Mouse (Mus musculus) midbrain, embryonic 14.5 days (tissue): ENCODE results near the gene Zfp385a. TPM values are rescaled to one million over a fixed set of nuclear protein-coding genes. Genes with fewer than 3 reads are reported as not detected.

Experiments
- ATAC-seq: fragments of 200-750 bp; cut with Nextera tagmentation; 2 replicates; pipeline ENCODE4 v1.8.0; 2017; ENCODE audit warnings: moderate number of reproducible peaks, moderate library complexity; ENCODE audit not compliant: low FRiP score, low TSS enrichment
- DNase-seq: peaks from one replicate; pipeline ENCODE4 v3.0.0-alpha.2; 2015
- H3K27ac ChIP-seq: fragments of 300-500 bp; sonication (generic); replicated peaks from 2 replicates; pipeline ENCODE4 v1.5.1; 2014; ENCODE audit warnings: mild to moderate bottlenecking, low read depth, low read length, moderate library complexity
- H3K27me3 ChIP-seq: fragments of 300-500 bp; sonication (generic); 2 replicates; pipeline ENCODE4 v1.6.1; 2014; ENCODE audit warnings: low read length, control low read depth, mixed read lengths; ENCODE audit not compliant: control insufficient read depth, insufficient read depth
- H3K36me3 ChIP-seq: fragments of 300-500 bp; sonication (generic); 2 replicates; pipeline ENCODE4 v1.6.1; 2014; ENCODE audit warnings: low read length, control low read depth; ENCODE audit not compliant: control insufficient read depth, insufficient read depth
- H3K4me1 ChIP-seq: fragments of 300-500 bp; sonication (generic); 2 replicates; pipeline ENCODE4 v1.6.1; 2014; ENCODE audit warnings: mild to moderate bottlenecking, antibody characterized with exemption, low read length, control low read depth; ENCODE audit not compliant: control insufficient read depth, insufficient read depth
- H3K4me2 ChIP-seq: fragments of 300-500 bp; sonication (generic); 2 replicates; pipeline ENCODE4 v1.6.1; 2014; ENCODE audit warnings: mild to moderate bottlenecking, low read length, moderate library complexity
- H3K4me3 ChIP-seq: fragments of 300-500 bp; sonication (generic); replicated peaks from 2 replicates; pipeline ENCODE4 v1.5.1; 2014; ENCODE audit warnings: low read depth, low read length
- H3K9ac ChIP-seq: fragments of 300-500 bp; sonication (generic); replicated peaks from 2 replicates; pipeline ENCODE4 v1.6.1; 2014; ENCODE audit warnings: mild to moderate bottlenecking, low read length, moderate library complexity
- H3K9me3 ChIP-seq: fragments of 300-500 bp; sonication (generic); 2 replicates; pipeline ENCODE4 v1.6.1; 2016; ENCODE audit warnings: low read length, control low read depth, mixed read lengths; ENCODE audit not compliant: control insufficient read depth
- WGBS: fragments of 180-500 bp; shearing (Covaris S2); extraction: QIAGEN DNeasy Blood & Tissue Kit; methylation state at CpG from one replicate; pipeline ENCODE4 v1.1.7; 2014; 5-methylcytosine and 5-hydroxymethylcytosine counted together
- polyA plus RNA-seq: library from polyadenylated mRNA; unstranded; fragments of >200 nt; fragmentation: Nextera tagmentation; extraction: Ambion mirVana; gene quantifications from 2 replicates; pipeline ENCODE4 v1.2.1, GENCODE M21; 2014

Zfp385a gene
- polyA plus RNA-seq, 1 experiment from 2014 or later = 20.9 TPM

- Histone ChIP-seq H3K4me1 (peaks cover 13% of the 10 kb centered on the region), H3K9ac (peak overlapping the region; percentile 54), H3K27me3 (0 out of 2 replicates have a peak, but pooled peaks cover 4% of the 10 kb centered on the region), H3K4me3 (peak overlapping the region; percentile 47), H3K4me2 (peak overlapping the region; percentile 90), H3K36me3 (no peaks in the 10 kb centered on the region), H3K27ac (no peak overlapping the region), H3K9me3 (no peaks in the 10 kb centered on the region)
- peak; percentile 50 for ATAC-seq
- under 1% methylated on average over 51 of the region's 51 CpGs for WGBS
- DNase-seq = peak; percentile 44
Observed at GRCm38 (mm10) chr15:103365471-103366375, 25.8 kb upstream of the Zfp385a start.

- no peaks in the 10 kb centered on the region for H3K36me3 ChIP-seq
- H3K4me1 ChIP-seq = peaks cover 13% of the 10 kb centered on the region
- H3K4me2 ChIP-seq = peak overlapping the region; percentile 90
- ATAC-seq (no peak), DNase-seq (no peak)
- 0 out of 2 replicates have a peak, but pooled peaks cover 4% of the 10 kb centered on the region for H3K27me3 ChIP-seq
- no peak overlapping the region for H3K9ac ChIP-seq
- H3K9me3 ChIP-seq = no peaks in the 10 kb centered on the region
- H3K27ac ChIP-seq = no peak overlapping the region
- WGBS = 56% methylated on average over 4 of the region's 4 CpGs
- H3K4me3 ChIP-seq = no peak overlapping the region
Observed at GRCm38 (mm10) chr15:103364761-103365160, 24.9 kb upstream of the Zfp385a start.

- no peak for DNase-seq
- Histone ChIP-seq H3K27ac (no peak overlapping the region), H3K36me3 (no peaks in the 10 kb centered on the region), H3K9me3 (no peaks in the 10 kb centered on the region), H3K4me3 (no peak overlapping the region), H3K4me1 (peaks cover 13% of the 10 kb centered on the region), H3K4me2 (no peak overlapping the region), H3K9ac (no peak overlapping the region), H3K27me3 (0 out of 2 replicates have a peak, but pooled peaks cover 4% of the 10 kb centered on the region)
- ATAC-seq = no peak
- 63% methylated on average over 1 of the region's 1 CpGs for WGBS
Observed at GRCm38 (mm10) chr15:103363809-103364208, 23.9 kb upstream of the Zfp385a start.

- H3K36me3 ChIP-seq = no peaks in the 10 kb centered on the region
- ATAC-seq (no peak), DNase-seq (no peak)
- WGBS = 93% methylated on average over 3 of the region's 3 CpGs
- no peak overlapping the region for H3K9ac ChIP-seq
- no peak overlapping the region for H3K4me3 ChIP-seq
- H3K4me2 ChIP-seq = no peak overlapping the region
- H3K27ac ChIP-seq = no peak overlapping the region
- no peaks in the 10 kb centered on the region for H3K9me3 ChIP-seq
- H3K27me3 ChIP-seq = 0 out of 2 replicates have a peak, but pooled peaks cover 4% of the 10 kb centered on the region
- H3K4me1 ChIP-seq = peaks cover 13% of the 10 kb centered on the region
Observed at GRCm38 (mm10) chr15:103362950-103363349, 23.1 kb upstream of the Zfp385a start.

GRCm38 (mm10) chr15:103362333-103362732 is 22.4 kb upstream of the Zfp385a start:
- Histone ChIP-seq H3K27me3 (0 out of 2 replicates have a peak, but pooled peaks cover 4% of the 10 kb centered on the region), H3K4me3 (no peak overlapping the region), H3K9me3 (no peaks in the 10 kb centered on the region), H3K27ac (no peak overlapping the region), H3K36me3 (no peaks in the 10 kb centered on the region), H3K4me2 (no peak overlapping the region), H3K4me1 (peaks cover 13% of the 10 kb centered on the region), H3K9ac (no peak overlapping the region)
- DNase-seq = no peak
- WGBS = 81% methylated on average over 6 of the region's 7 CpGs
- no peak for ATAC-seq

GRCm38 (mm10) chr15:103361269-103361668 is 21.4 kb upstream of the Zfp385a start:
- 95% methylated on average over 1 of the region's 1 CpGs for WGBS
- no peak overlapping the region for H3K4me3 ChIP-seq

GRCm38 (mm10) chr15:103359869-103360602 is 20.1 kb upstream of the Zfp385a start:
- ATAC-seq = no peak
- Histone ChIP-seq H3K4me2 (no peak overlapping the region), H3K4me1 (no peaks in the 10 kb centered on the region; the same call in 1 of the 2 replicates), H3K36me3 (no peaks in the 10 kb centered on the region), H3K27me3 (no peaks in the 10 kb centered on the region), H3K4me3 (no peak overlapping the region), H3K27ac (no peak overlapping the region), H3K9ac (no peak overlapping the region), H3K9me3 (no peaks in the 10 kb centered on the region)
- DNase-seq = no peak
- WGBS = 92% methylated on average over 5 of the region's 5 CpGs

More at GRCm38 (mm10) chr15:103361269-103361668, 21.4 kb upstream of the Zfp385a start:
- Histone ChIP-seq H3K27ac (no peak overlapping the region), H3K4me1 (peaks cover 9% of the 10 kb centered on the region), H3K9ac (no peak overlapping the region), H3K36me3 (no peaks in the 10 kb centered on the region), H3K27me3 (0 out of 2 replicates have a peak, but pooled peaks cover 3% of the 10 kb centered on the region), H3K4me2 (no peak overlapping the region), H3K9me3 (no peaks in the 10 kb centered on the region)
- DNase-seq (no peak), ATAC-seq (no peak)

- no peak for DNase-seq
- Histone ChIP-seq H3K36me3 (no peaks in the 10 kb centered on the region), H3K4me1 (no peaks in the 10 kb centered on the region), H3K9ac (no peak overlapping the region), H3K27ac (no peak overlapping the region), H3K4me3 (no peak overlapping the region), H3K27me3 (no peaks in the 10 kb centered on the region), H3K9me3 (no peaks in the 10 kb centered on the region), H3K4me2 (no peak overlapping the region)
- no peak for ATAC-seq
- 85% methylated on average over 1 of the region's 1 CpGs for WGBS
Observed at GRCm38 (mm10) chr15:103359122-103359510, 19.2 kb upstream of the Zfp385a start.
